Mouse (Mus musculus) kidney, adult 18-20 months (tissue): Measurements from ENCODE around the gene Emilin3.
A peak's percentile ranks its signal among the peaks of the same experiment; 100 is the strongest.

Experiments
- DNase-seq: peaks from one replicate; pipeline ENCODE4 v3.0.0; 2021

Gene Emilin3

DNA sequence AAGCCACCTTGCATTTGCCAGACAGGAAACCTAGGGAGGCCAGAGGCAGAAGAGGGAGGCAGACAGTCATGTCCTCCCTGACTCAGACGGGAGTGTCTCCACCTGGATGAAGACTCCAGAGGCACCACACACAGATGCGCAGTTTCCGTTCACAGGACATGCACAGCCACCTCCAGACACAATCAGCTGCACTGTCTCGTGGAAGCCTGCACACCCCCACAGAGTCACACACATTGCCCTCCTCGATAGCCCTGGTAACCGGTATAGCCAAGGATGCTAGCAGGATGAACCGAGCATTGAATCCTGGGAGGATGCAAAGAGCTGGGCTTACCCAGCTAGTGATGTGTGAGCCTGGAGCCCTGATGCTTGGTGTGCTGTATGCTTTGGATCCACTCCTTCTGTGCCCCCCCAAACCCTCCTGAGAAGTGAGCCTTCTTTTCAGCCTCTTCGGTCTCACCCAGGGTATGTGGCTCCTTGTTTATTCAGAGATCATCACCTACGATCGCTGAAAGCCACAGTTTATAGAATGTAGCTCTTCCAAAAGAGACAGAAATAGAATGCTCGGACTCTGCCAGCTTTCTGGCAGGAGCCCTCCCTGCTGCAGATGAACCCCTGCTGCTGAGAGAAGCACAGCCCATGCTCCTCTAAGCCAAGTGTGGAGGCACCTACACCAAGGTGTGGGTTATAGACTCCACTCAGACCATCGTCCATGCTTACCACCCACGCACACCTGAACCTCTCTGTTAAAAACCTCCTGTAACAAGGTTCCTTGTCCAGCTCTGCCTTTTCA lies 3.9 kb upstream of the Emilin3 start:
- DNase-seq: no peak

DNA sequence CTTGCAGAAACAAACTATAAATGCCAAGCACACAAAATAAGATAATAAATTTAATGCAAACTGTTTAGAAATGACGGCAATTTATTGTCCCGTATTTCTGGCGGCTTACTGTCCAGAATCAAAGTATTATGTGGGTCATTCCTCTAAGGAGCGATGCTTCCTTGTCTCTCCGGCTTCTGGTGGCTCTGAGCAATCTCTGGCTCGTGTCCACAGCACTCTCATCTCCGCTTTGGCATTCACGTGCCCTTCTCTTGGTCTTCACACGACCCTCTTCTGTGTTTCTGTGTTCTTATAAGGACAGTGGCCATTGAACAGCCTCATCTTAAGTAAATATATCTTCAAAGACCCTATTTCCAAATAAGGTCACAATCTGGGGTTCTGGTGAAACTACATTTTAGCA lies 2.5 kb upstream of the Emilin3 start:
- no peak for DNase-seq

DNA sequence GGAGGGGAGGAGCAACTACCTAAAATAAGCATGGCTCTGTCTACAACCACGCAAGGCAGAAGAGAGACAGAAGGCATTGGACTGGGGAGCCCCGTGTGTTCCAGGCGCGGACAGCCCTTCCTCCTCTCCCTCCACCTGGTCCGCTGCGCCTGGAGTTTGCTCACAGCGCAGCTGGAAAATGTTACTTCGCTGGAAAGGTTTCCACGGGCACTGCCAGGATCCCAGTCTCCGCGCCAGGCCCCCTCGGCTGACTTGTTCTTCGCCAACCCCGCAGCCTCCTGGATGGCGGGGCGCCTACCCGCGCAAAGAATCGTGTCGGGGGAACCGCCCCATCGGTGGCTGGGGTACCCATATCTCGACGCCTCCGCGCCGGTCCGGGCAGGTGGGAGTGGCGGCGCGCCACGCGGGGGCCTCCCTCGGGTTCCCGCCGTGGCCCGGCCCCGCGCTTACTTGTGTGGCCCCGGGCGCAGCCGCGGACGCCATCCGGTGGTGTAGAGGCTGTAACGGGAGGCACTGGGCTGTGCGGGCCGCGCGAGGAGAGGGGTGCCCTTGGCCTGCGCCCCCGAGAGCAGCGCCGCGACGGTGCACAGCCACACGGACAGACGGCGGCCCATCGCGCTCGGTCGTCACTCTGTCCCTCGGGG lies 448 bp downstream of the Emilin3 start:
- no peak for DNase-seq

DNA sequence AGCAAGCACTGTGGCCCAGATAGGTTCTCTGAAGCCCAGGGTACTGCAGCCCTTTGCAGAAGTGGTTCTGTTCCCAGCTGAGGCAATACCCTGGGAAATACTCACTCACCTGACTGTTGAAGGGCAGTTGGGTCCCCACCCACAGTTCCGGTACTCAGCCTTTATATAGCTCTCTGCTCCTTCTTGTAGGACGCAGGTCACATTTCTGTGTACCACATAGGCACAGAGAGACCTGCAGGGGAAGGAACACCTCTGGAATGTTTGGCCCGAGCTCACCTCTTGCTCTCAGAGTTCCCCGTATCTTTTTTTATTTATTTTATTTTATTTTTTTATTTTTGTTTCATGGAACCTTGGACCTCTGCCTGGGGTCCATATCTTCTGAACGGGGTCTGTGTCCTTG lies 1.5 kb downstream of the Emilin3 start:
- no peak for DNase-seq

DNA sequence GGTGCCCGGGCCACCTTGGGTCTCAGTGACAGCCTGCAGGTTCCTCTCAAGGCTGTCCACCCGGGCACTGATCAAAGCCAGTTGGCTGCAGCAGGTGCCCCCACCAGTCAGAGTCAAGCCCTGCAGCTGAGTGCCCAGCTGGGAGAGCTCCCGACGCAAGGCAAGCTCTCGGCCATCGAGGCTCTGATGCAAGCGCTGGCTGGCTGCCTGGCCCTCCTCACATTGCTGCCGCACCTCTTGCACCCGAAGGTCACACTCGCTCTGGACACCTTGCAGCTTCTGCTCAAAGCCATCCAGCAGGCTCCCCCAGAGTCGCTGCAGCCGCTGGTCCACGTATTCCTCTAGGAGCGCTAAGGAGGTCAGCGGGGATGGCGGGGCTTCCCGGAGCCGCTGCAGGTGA lies 3.5 kb downstream of the Emilin3 start:
- no peak for DNase-seq

DNA sequence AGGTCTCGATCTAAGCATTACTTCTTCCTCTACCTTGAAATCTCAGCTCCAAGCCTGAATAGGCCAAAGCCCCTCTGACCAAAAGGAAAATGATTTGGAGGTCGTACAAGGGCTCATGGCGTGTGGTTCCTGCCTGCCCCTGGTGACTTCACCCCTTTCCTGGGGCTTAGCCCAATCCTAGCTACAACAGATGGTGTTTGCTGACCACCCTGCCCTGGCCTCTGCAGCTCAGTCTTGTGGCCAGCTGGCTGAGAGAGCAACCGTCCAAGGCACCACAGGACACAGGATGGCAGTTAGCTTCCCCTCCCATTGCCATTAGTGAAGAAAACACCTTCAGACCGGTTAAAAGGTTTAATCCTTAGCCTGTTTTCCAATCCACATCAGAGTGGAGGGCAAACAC lies 6.0 kb downstream of the Emilin3 start:
- no peak for DNase-seq

DNA sequence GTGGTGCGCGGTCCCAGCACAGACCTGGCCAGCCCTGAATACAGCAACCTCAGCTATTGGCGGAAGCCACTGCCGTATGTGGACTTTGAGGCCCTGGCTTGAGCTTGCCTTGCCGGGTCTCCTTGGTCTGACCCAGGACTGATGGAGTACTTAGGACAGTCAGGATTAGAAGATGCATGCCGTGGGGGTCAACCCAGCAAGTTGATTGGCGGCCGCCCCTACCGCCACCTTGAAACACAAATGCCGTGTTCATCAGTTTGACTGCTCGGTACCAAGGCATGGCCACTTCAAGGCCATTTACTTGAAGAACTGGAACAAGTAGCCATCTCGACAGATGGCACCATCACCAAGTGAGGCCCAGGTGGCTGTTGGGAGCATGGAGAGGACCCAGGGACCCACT lies 6.8 kb downstream of the Emilin3 start:
- DNase-seq: no peak

DNA sequence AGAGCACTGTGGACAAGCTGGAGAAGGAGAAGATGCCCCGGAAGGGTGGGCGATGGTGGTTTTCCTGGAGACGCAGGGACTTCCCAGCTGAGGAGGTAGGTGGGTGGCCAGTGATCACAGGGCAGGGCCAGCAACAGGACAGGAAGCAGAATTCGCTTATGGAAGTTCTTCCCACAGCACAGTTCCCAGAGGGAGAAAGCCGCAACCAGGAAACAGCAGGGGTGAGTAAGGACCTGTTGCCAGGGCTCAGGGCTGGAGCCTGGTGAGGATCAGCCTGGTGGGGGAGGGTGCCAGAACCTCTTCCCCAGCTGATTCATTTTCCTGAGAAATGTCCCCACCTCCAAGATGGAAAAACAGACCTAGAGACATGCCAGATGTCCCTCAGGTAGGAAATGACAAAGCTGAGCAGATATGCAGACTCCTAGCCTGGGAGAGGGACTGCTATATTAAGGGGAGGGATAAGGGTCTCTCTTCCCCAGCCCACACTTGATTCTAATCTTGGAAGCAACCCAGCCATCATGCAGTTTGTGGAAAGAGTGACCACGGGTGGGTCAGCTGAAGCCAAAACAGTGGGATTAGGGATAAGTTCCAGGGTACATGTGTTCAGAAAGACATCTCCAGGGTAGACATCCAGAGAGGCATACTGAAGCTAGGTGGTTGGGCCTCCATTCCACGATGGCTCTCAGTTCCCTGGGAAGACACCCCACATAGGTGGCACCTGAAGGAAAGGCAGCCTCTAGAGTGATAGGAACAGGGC lies 10.3 kb downstream of the Emilin3 start:
- DNase-seq: no peak

DNA sequence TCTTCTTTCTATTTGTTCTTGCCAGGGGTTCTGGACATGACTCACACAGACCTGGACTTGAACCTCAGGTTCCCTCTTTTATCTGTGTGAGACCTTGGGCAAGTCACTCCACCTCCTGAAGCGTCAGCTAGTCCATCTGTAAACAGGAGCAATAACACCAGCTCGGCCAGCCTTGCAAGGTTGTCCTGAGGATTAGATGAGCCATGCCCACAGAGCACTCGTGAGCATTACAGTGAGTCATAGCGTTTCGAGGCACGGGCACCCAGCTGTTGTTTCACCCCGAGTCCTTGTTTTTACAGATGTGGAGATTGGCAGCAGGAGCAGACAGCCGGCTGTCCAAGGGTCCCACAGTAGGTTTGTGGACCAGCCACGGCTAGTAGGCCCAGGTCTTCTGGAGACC lies 20.4 kb downstream of the Emilin3 start:
- no peak for DNase-seq

DNA sequence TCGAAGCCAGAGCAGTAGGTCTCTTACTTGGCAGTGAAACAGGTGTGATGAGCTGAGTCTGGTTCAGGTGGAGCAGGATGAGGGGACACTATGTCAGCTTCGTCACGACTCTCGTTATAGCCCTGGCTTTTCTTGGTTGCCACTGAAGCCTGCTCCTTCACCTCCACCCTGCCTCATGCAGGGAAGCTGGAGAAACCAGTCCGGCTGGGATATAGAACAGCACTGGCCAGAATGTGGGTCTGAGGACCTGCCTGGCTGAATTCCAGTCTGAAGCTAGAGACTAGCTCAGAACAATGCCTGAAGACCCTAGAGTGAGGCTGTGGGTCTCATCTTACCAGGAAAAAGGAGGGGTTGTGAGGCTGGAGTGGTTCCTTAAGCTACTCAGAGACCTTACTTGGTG lies 21.1 kb downstream of the Emilin3 start:
- no peak for DNase-seq

DNA sequence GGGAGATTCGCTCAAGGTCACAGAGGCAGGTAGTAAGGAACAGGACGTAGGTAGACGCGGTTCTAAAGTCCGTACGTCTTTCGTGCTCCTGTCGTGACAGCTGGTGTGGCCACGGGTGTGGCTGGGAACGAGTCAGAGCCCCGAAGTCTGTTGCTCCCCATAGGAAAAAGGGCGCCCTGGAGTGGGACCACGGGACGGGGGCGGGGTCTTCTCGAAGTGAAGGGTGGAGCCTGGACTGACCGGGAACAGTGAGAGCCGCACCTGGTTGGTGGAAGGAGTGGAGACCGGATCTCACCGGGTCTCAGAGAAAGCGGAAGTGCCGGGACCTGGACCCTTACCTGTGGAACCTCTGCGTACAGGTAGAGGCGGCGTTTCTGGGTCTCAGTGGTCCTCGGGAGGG lies 24.3 kb downstream of the Emilin3 start:
- peak; percentile 83 for DNase-seq

DNA sequence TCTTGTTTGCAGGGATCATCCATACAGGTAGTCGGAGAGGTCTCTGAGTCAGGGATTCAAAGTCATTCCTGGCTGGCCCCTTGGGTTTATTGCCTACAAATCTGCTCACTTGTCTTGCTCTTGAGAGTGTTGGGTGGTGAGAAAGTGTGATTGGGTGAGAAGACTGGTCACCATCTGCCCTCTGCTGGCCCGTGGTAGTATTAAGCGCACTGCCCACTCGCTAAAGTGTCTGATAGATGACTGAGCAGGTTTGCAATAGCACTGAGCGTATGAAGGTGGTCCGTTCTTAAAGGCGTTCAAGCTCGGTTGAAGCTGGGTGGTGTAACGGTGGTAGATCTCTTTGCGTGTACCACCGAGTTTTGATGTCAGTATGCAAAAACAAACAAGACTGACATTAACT lies 24.8 kb downstream of the Emilin3 start:
- peak; percentile 92 for DNase-seq

DNA sequence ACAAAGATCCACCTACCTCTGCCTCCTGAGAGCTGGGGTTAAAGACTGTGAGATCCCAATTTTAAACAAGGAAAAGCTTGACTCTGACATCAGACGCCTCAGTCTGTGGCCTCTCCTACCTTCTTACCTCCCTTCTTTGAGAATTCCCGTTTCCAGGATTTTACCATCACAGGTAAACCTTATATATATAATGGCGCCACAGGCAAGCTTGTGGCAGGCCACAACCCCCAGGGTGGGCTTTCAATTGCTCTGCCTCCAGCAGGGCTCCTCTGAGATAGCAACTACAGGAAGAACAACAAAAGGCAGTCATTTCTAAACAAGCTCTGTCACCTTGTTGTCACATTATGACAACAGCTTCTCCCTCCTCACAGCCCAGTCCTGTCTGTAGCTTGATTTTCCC lies 25.9 kb downstream of the Emilin3 start:
- no peak for DNase-seq

DNA sequence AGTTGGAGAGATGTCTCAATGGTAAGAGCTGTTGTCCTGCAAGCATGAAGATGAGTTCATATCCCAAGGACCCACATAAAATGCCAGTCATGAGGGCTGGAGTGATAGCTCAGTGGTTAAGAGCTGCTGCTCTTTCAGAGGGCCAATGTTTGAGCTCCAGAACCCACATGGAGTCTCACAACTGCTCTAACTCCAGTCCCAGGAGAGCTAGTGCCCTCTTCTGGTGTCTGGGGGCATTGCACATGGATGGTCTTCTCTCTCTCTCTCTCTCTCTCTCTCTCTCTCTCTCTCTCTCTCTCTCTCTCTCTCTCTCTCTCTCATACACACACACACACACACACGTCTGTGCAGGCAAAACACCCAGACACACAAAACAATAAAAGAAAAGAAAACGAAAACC lies 27.3 kb downstream of the Emilin3 start:
- DNase-seq: peak; percentile 73

DNA sequence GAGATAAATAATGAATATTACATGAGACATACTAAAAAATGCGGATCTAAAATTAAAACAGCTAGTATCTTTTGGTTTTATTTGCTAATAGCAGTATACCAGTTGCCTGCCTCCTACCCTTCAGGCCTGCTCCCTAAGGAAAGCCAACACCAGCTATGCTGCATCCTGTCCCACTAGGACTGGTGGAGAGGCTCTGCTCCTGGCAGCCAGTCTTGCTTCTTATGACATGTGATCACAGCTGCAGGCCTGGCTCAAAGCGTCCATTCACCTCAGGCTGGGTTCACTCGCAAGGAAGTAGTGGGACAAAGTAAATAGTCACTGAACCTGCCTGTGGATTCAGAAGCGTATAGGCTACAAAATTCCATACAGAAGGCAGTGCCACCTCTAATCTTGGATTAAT lies 28.2 kb downstream of the Emilin3 start:
- peak; percentile 52 for DNase-seq

DNA sequence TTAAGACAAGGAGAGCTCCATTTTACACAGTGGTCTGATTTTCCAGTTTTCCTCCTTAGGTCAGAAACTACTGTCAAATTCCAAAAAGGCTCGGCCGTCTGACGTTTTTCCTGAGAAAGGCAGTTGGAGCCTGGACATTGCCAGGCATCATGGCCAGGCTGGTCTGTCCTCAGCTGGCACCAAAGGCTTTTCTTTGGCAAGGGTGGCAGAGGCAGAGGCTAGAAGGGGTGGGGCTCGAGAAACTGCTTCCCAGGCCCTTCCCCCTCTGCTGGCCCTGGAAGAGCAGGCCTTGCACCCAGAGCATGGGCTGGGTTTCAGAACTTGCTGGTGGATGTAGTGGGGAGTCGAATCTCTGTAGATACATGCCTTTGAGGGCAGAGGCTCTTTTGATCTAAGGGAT lies 29.7 kb downstream of the Emilin3 start:
- no peak for DNase-seq

DNA sequence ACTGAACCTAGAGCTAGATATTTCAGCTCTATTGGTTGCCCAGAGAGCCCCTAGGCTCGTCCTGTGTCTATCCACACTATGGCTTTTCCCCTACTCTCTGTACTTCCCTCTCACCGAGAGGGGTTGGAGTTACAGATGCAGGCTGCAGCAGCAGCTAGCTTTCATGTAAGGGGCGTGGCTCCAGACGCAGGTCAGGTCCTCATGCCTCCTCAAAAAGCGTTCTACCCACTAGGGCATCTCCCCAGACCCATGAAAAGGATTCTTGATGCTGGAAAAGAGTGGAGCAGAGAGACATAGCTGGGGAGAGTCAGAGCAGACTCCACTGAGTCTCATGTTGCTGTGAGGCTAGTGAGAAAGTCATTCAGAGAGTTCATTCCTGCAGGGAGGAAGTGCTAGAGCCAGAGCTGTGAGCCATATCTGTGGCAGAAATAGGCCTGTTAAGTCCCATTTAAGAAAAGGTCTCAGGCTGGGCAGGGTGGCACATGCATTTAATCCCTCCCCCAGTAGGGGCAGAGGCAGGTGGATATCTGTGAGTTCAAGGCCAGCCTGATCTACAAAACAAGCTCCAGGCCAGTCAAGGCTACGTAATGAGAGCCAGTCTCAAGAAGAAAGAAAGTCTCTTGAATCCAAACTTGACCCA lies 30.5 kb downstream of the Emilin3 start:
- no peak for DNase-seq

DNA sequence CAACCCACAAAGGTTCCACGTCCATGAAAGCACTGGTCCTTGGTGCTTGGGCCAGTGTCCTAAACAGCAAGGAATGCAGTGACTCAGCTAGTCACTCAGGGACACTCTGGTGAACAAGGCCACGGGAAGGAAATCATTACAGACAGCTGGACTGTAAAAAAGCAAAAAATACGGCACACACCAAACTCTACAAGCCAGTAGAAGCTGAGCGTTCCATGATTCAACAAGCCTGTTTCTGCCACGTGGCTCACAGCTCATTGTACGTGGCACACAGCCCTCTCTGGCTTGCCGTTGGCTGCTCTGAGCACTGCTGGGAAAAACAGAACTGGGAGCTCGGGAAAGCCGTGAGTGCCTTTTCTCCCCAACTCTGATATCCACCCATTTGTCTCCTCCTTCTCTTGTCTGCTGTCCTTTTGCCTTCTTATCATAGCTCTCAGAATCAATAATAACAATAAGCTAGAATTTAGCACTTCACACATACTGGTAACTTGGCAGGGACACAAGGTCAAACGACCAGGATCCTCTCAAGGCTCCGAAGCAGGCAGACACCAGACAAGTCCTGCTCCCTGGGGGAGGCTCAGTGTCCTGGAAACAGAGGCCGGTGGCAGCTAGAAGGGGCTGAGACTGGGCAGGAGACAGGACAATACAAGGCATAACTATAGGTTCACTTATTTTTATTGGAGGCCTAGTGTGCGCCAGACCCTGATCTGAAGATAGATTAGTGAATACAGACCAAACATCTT lies 31.5 kb downstream of the Emilin3 start, which contains the start of gene Lpin3:
Lpin3 (plus strand) TSS at position 218 of the 743 bp plus-strand sequence.
- peak; percentile 57 for DNase-seq

DNA sequence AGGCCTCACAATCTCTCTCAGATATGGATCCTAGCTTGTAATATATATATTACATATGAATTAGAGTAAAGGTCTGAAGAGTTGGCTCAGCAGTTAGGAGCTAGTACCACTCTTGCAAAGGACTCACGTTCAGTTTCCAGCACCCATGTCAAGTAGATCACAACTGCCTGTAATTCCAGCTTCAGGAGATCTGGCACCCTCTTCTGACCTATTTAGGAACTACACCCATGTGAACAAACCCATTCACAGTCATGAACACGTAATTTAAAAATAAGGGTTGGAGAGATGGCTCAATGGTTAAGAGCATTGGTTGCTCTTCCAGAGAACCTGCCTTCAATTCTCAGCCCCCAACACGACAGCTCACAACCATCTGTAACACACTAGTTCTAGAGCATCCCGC lies 36.0 kb downstream of the Emilin3 start:
- no peak for DNase-seq

DNA sequence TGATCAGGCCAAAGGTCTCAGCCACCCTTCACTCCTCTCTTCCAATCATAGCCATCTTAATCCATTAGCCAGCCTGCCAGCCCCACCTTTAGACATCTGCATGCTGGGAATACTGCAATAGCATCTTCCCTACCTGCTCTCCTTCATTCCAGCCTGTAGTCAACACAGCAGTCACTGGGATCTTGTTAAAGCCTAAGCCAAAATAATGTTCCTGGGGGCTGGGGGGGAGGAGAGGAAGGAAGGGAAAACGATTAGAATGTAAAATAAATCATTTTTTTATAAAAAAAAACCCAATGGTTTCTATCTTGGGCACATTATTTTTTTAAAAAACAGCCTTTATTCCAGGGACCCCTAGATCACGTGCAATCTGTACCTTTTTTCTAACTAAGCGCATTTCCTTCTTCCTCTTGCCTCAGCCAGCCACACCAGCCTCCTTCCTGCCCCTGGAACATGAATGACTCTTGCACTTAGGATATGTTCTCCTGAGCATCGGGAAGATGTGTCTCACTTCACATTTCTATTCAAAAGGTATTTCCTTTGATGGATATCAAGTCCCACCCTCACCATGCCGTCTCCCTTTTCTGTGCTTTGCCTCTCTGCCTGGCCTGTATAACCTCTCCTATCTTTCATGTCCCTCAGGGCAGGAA lies 37.8 kb downstream of the Emilin3 start:
- no peak for DNase-seq

DNA sequence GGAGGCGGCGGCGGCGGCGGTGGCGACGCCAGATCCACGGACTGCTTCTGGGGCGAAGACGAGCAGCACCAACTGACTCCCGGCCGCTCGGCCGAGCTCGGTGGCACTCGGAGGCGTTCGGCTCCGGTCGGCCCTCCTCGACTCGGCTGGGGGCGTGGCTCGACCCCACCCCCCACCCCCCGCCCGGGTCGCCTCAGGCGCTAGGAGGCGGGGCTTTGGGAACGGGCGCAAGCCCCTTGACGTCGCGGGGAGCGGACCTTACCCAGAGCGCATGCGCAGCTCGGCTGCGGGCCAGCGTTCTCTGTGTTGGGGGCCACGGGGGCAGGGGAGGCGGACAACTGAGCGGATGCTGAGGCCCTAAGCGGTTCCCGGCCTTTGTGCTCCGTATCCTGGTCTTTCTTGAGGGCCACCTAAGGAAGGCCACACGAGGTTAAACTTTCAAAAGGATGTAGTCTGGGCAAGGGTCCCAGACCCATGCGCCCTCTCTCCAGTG lies 39.2 kb downstream of the Emilin3 start, which contains the start of gene Zhx3:
Zhx3 (minus strand) TSS at position 109 of the 493 bp plus-strand sequence.
- DNase-seq: peak; percentile 92

DNA sequence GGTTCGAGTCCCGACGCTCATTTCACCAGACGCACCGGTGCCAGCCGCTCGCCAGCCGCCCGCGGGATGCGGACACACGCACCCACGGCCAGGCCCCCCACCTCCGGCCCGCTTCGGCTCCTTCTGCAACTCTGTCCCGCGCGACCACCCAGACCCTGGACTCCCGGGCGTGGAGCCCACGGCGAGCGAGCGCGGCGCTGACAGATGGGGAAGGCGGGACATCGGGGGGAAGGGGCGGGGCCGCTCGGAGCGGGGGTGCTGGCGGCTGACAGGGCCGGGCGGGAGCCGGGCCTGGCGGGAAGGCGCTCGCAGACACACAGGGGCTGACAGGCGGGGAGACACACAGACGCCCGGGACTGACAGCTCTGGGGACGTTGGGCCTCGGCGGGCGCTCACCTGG lies 39.7 kb downstream of the Emilin3 start:
- peak; percentile 79 for DNase-seq
